Comparison of ENCODE assay signal across 28 mouse cellular contexts in the genomic region with DNA sequence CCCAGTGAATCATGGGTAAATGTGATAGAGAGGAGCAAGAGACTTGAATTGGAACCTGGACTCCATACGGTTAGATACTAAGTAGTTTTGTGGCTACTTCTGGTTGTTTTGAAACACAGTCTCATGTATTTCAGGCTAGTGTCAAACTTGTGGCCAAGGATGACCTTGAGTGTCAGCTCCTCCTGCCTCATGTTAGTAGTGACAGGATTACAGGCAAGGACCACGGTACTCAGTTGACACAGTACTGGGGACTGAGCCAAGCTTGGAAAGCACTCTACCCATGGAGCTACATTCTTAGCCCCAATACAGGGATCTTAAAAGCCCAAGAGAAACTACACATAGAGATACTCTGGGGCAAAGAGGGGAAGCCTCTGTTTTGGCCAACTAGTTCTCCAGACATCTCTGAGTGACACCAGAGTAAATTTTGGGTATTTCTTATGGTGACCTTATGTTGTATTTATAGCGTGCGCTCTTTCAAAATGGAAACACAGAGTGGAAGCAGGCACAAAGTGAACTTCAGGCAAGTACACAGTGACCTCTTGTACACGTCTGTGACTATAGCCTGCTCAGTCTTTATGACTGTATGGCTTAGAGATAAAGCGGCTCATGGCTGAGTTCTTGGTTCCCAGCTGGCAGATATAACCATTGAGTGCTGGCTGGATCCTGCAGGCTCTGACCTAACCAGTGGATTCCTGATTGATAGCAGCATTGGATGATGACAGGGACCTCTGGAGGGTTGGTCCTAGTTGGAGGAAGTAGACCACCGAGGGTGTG. TPM values are rescaled to one million over a fixed set of nuclear protein-coding genes. Genes with fewer than 3 reads are reported as not detected.
DNase-seq lines count a peak whose midpoint lies in the region; ATAC-seq and TF ChIP-seq lines count a peak whose summit lies in the region.
"Had no signal": no experiment of that assay in that cellular context is flagged by ENCODE, and none has a peak within 500 bp of the region (broad histone marks: within the 10 kb centered on the region; RNA-seq: fewer than 3 reads in every experiment).

No protein-coding gene starts in this region.

- peak overlapping the region; percentile 72 for H3K27ac ChIP-seq in heart, adult 2 months
- peak overlapping the region; percentile 61; the same call in 1 of the 2 replicates for H3K27ac ChIP-seq in left cerebral cortex, adult 2 months
- peak overlapping the region; percentile 29 for H3K27ac ChIP-seq in brown adipose tissue, adult 24 weeks (replicated peaks; ENCODE audit: low read depth, low read length)
- peak overlapping the region; percentile 35 for H3K27ac ChIP-seq in intestine, embryonic 16.5 days (ENCODE audit: low read length)
- H3K27ac ChIP-seq: embryonic facial prominence, embryonic 12.5 days; forebrain, embryonic 10.5 days; forebrain, embryonic 15.5 days; hindbrain, embryonic 13.5 days; limb, embryonic 12.5 days; midbrain, embryonic 12.5 days; neural tube, embryonic 12.5 days had no signal

- TF ChIP-seq CTCF in heart, adult 2 months (IDR thresholded peaks at IDR 0.05), result no peak
- TF ChIP-seq CTCF in left cerebral cortex, adult 2 months (IDR thresholded peaks at IDR 0.05), result no peak

- H3K79me2 ChIP-seq in heart, adult 2 months (replicated peaks; ENCODE audit: control insufficient read depth, insufficient read depth, low read length), result peaks cover 3% of the 10 kb centered on the region

- H3K36me3 ChIP-seq in heart, adult 2 months (ENCODE audit: control insufficient read depth, insufficient read depth, low read length), result peaks cover 10% of the 10 kb centered on the region; the same call in 1 of the 2 replicates
- no peaks in the 10 kb centered on the region for H3K36me3 ChIP-seq in intestine, embryonic 16.5 days (ENCODE audit: control insufficient read depth, insufficient read depth, low read length)
- H3K36me3 ChIP-seq: liver, embryonic 13.5 days had no signal

- TF ChIP-seq POLR2A in heart, adult 2 months (IDR thresholded peaks at IDR 0.05; ENCODE audit: insufficient read depth, low read depth, low read length), result no peak

- no peaks in the 10 kb centered on the region for H3K27me3 ChIP-seq in heart, adult 2 months (ENCODE audit: control insufficient read depth, insufficient read depth, low read length)
- H3K27me3 ChIP-seq in intestine, embryonic 16.5 days (replicated peaks; ENCODE audit: control insufficient read depth, insufficient read depth, low read length), result no peaks in the 10 kb centered on the region
- H3K27me3 ChIP-seq: embryonic facial prominence, embryonic 12.5 days; forebrain, embryonic 15.5 days; hindbrain, embryonic 13.5 days; limb, embryonic 12.5 days; liver, embryonic 13.5 days; midbrain, embryonic 12.5 days; neural tube, embryonic 12.5 days had no signal

- 67% methylated on average over 7 of the region's 7 CpGs for WGBS in heart, adult 2 months
- 74% methylated on average over 7 of the region's 7 CpGs for WGBS in intestine, embryonic 16.5 days

- no peak overlapping the region for H3K4me3 ChIP-seq in heart, adult 2 months
- H3K4me3 ChIP-seq in left cerebral cortex, adult 2 months, result no peak overlapping the region
- H3K4me3 ChIP-seq in brown adipose tissue, adult 24 weeks (ENCODE audit: insufficient read depth, low read depth, low read length), result no peak overlapping the region
- H3K4me3 ChIP-seq in intestine, embryonic 16.5 days (ENCODE audit: low read length), result no peak overlapping the region
- H3K4me3 ChIP-seq: embryonic facial prominence, embryonic 12.5 days; forebrain, embryonic 10.5 days; forebrain, embryonic 15.5 days; hindbrain, embryonic 13.5 days; limb, embryonic 12.5 days; liver, embryonic 13.5 days; midbrain, embryonic 12.5 days; myocyte; neural tube, embryonic 12.5 days had no signal

- ATAC-seq in intestine, embryonic 16.5 days, result peak; percentile 57
- no peak for ATAC-seq in megakaryocyte, adult 5-6 weeks (ENCODE audit: poor library complexity, severe bottlenecking)
- ATAC-seq: activated CD4-positive, CD25-positive, alpha-beta regulatory T cell, adult 4 months; forebrain, embryonic 15.5 days had no signal

- no peak overlapping the region for H3K4me2 ChIP-seq in intestine, embryonic 16.5 days (ENCODE audit: low read depth, low read length)
- H3K4me2 ChIP-seq: embryonic facial prominence, embryonic 12.5 days; forebrain, embryonic 15.5 days; hindbrain, embryonic 13.5 days; limb, embryonic 12.5 days; liver, embryonic 13.5 days; lung, embryonic 14.5 days; midbrain, embryonic 12.5 days; neural tube, embryonic 12.5 days had no signal

- no peak for DNase-seq in heart, adult 2 months
- no peak for DNase-seq in heart, postnatal 4 days
- DNase-seq in left cerebral cortex, adult 2 months (ENCODE audit: extremely low spot score in 1 of 2, low spot score in 2 of 2), result no peak
- no peak for DNase-seq in left cerebral cortex, postnatal 4 days
- no peak for DNase-seq in MN1 (ENCODE audit: low spot score)
- DNase-seq: adrenal gland, postnatal 10 days; B cell, adult 2 months; cerebellum, adult 11 months; cerebellum, adult 9-10 months; embryo, embryonic 11 days; heart, postnatal 36 days; kidney, adult 2 months; kidney, postnatal 4 days; liver, embryonic 13.5 days; lung, embryonic 14.5 days; right cerebral cortex, postnatal 4 days had no signal

- H3K9ac ChIP-seq in heart, adult 2 months (ENCODE audit: low read depth, low read length), result no peak overlapping the region
- H3K9ac ChIP-seq in intestine, embryonic 16.5 days (ENCODE audit: low read depth, low read length), result no peak overlapping the region
- H3K9ac ChIP-seq: embryonic facial prominence, embryonic 12.5 days; forebrain, embryonic 15.5 days; hindbrain, embryonic 13.5 days; limb, embryonic 12.5 days; liver, embryonic 13.5 days; lung, embryonic 14.5 days; midbrain, embryonic 12.5 days; neural tube, embryonic 12.5 days had no signal

- intact Hi-C loops in heart, adult 2 months (cut with DNase I), result no loop called here
- intact Hi-C loops in left cerebral cortex, adult 2 months (cut with DNase I), result no loop called here
- intact Hi-C loops in left cerebral cortex, postnatal 4 days (cut with DNase I), result no loop called here

- H3K4me1 ChIP-seq in heart, adult 2 months (ENCODE audit: control insufficient read depth, insufficient read depth, low read length), result peaks cover 14% of the 10 kb centered on the region
- H3K4me1 ChIP-seq in brown adipose tissue, adult 24 weeks (ENCODE audit: control insufficient read depth, insufficient read depth, insufficient read length, low read length), result peaks cover 22% of the 10 kb centered on the region
- H3K4me1 ChIP-seq in intestine, embryonic 16.5 days (ENCODE audit: control insufficient read depth, insufficient read depth, low read length), result peaks cover 34% of the 10 kb centered on the region
- H3K4me1 ChIP-seq: embryonic facial prominence, embryonic 12.5 days had no signal

- no peak for TF ChIP-seq EP300 in heart, adult 2 months (IDR thresholded peaks at IDR 0.05; ENCODE audit: insufficient read depth, low read depth, low read length)

- no peaks in the 10 kb centered on the region for H3K9me3 ChIP-seq in intestine, embryonic 16.5 days (ENCODE audit: control insufficient read depth, low read length)
- H3K9me3 ChIP-seq: embryonic facial prominence, embryonic 12.5 days; forebrain, embryonic 10.5 days; forebrain, embryonic 15.5 days; hindbrain, embryonic 13.5 days; limb, embryonic 12.5 days; liver, embryonic 13.5 days; midbrain, embryonic 12.5 days; neural tube, embryonic 12.5 days had no signal

RNA-seq across cellular contexts. Expression of gene Ick, which starts 14.1 kb away (rescaled TPM):
- 10 to 100 TPM; 12.5 to 14.0 TPM for total RNA-seq in heart, adult 2 months (2021)
- 7.8 and 10.1 TPM in 2 replicates for polyA plus RNA-seq in heart, adult 2 months (2012; rRNA removed)
- total RNA-seq in heart, postnatal 4 days (2021), result 10 to 100 TPM; 23.9 to 24.0 TPM
- 10 to 100 TPM; 17.4 to 19.2 TPM for total RNA-seq in left cerebral cortex, adult 2 months (2021)
- 10 to 100 TPM; 59.9 to 64.0 TPM for total RNA-seq in left cerebral cortex, postnatal 4 days (2021)
- 21.8 and 23.4 TPM in 2 replicates for polyA plus RNA-seq in brown adipose tissue, adult 24 weeks (2012; ENCODE audit: insufficient read depth, insufficient read length, missing spikeins)
- polyA plus RNA-seq in intestine, embryonic 16.5 days (2015; fragmentation: Nextera tagmentation; extraction: Ambion mirVana), result 28.1 and 29.9 TPM in 2 replicates
- 3.4 and 6.2 TPM in 2 replicates for total RNA-seq in megakaryocyte, adult 5-6 weeks (2015)
- 2.5 and 8.0 TPM in 2 replicates for total RNA-seq in megakaryocyte, adult 5-6 weeks (2017)

RNA-seq across cellular contexts. Expression of gene Fbxo9, which starts 14.3 kb away (rescaled TPM):
- 10 to 100 TPM; 34.4 to 40.6 TPM for total RNA-seq in heart, adult 2 months (2021)
- polyA plus RNA-seq in heart, adult 2 months (2012; rRNA removed), result 64.1 and 69.5 TPM in 2 replicates
- 10 to 100 TPM; 67.6 to 72.3 TPM for total RNA-seq in heart, postnatal 4 days (2021)
- 100 to 1,000 TPM; 106 to 115 TPM for total RNA-seq in left cerebral cortex, adult 2 months (2021)
- 10 to 100 TPM; 80.3 to 85.6 TPM for total RNA-seq in left cerebral cortex, postnatal 4 days (2021)
- polyA plus RNA-seq in brown adipose tissue, adult 24 weeks (2012; ENCODE audit: insufficient read depth, insufficient read length, missing spikeins), result 66.7 and 70.2 TPM in 2 replicates
- polyA plus RNA-seq in intestine, embryonic 16.5 days (2015; fragmentation: Nextera tagmentation; extraction: Ambion mirVana), result 39.8 and 43.3 TPM in 2 replicates
- total RNA-seq in megakaryocyte, adult 5-6 weeks (2015), result 40.3 and 50.5 TPM in 2 replicates
- total RNA-seq in megakaryocyte, adult 5-6 weeks (2017), result 43.8 and 49.2 TPM in 2 replicates

RNA-seq across cellular contexts. Expression of gene Gsta4, which starts 59.4 kb away (rescaled TPM):
- 100 to 1,000 TPM; 100 to 104 TPM for total RNA-seq in heart, adult 2 months (2021)
- polyA plus RNA-seq in heart, adult 2 months (2012; rRNA removed), result 53.4 and 88.7 TPM in 2 replicates
- total RNA-seq in heart, postnatal 4 days (2021), result 10 to 100 TPM; 66.4 to 68.2 TPM
- total RNA-seq in left cerebral cortex, adult 2 months (2021), result 10 to 100 TPM; 38.2 to 39.6 TPM
- total RNA-seq in left cerebral cortex, postnatal 4 days (2021), result 10 to 100 TPM in 1 of 2 experiments, 1 to 10 TPM in 1; 9.8 to 10.4 TPM
- polyA plus RNA-seq in brown adipose tissue, adult 24 weeks (2012; ENCODE audit: insufficient read depth, insufficient read length, missing spikeins), result 174 and 194 TPM in 2 replicates
- 57.5 and 62.7 TPM in 2 replicates for polyA plus RNA-seq in intestine, embryonic 16.5 days (2015; fragmentation: Nextera tagmentation; extraction: Ambion mirVana)
- total RNA-seq in megakaryocyte, adult 5-6 weeks (2015), result 0.27 TPM in 1 of 2 replicates, not detected in the other
- total RNA-seq in megakaryocyte, adult 5-6 weeks (2017), result not detected in 2 replicates

Comparison
In these comparisons a context has a peak if more than half of its experiments do, and no peak if none do; other contexts are left out.
1. RNA of gene Gsta4, which starts 59.4 kb away (total RNA-seq): 100 to 104 TPM in heart, adult 2 months, 66.4 to 68.2 TPM in heart, postnatal 4 days, 38.2 to 39.6 TPM in left cerebral cortex, adult 2 months and 9.8 to 10.4 TPM in left cerebral cortex, postnatal 4 days; 0.27 TPM in megakaryocyte, adult 5-6 weeks; every median in the first group is over 4 times any median in the second.
2. Peak in every context shown above with its lines, with median percentiles within 50 percentile points of each other: H3K27ac ChIP-seq.